8 mouse cellular contexts compared by ENCODE assay signal in genomic region chr15:9140684-9141171, GRCm38 (mm10). TPM values are rescaled to one million over a fixed set of nuclear protein-coding genes. Genes with fewer than 3 reads are reported as not detected.
A peak's percentile ranks its signal among the peaks of the same experiment; 100 is the strongest.
DNase-seq lines count a peak whose midpoint lies in the region; ATAC-seq lines count a peak whose summit lies in the region.

No protein-coding gene starts in this region.

- peaks cover 32% of the 10 kb centered on the region for H3K36me3 ChIP-seq in embryonic facial prominence, embryonic 14.5 days (ENCODE audit: control insufficient read depth, insufficient read depth, low read length)
- H3K36me3 ChIP-seq in intestine, embryonic 14.5 days (ENCODE audit: control insufficient read depth, insufficient read depth, low read length): peaks cover 30% of the 10 kb centered on the region
- H3K36me3 ChIP-seq in liver, embryonic 16.5 days (ENCODE audit: control insufficient read depth, insufficient read depth): peaks cover 7% of the 10 kb centered on the region; the same call in 1 of the 2 replicates
- H3K36me3 ChIP-seq in neural tube, embryonic 15.5 days: peaks cover 16% of the 10 kb centered on the region

- DNase-seq in layer of hippocampus, adult 18-20 months (ENCODE audit: low spot score in 2 of 2): peak; percentile 31 to 56
- no peak for DNase-seq in layer of hippocampus, postnatal 10 days (ENCODE audit: low spot score in 2 of 2)
- DNase-seq in MEL-GATA-1-ER (ENCODE audit: extremely low read depth, low read depth): peak; percentile 47
- peak; percentile 59 for DNase-seq in embryonic facial prominence, embryonic 14.5 days (ENCODE audit: low spot score)
- peak; percentile 84 for DNase-seq in intestine, embryonic 14.5 days (ENCODE audit: low spot score)
- no peak for DNase-seq in cerebellum, postnatal 14 days

- 0 out of 2 replicates have a peak, but pooled peaks cover under 1% of the 10 kb centered on the region for H3K4me1 ChIP-seq in embryonic facial prominence, embryonic 14.5 days (ENCODE audit: control insufficient read depth, insufficient read depth, low read length)
- H3K4me1 ChIP-seq in intestine, embryonic 14.5 days (replicated peaks; ENCODE audit: control insufficient read depth, insufficient read depth, low read length): peaks cover 11% of the 10 kb centered on the region; the same call in 1 of the 2 replicates
- peaks cover 24% of the 10 kb centered on the region for H3K4me1 ChIP-seq in liver, embryonic 16.5 days (ENCODE audit: control insufficient read depth, low read depth, low read length)
- H3K4me1 ChIP-seq in neural tube, embryonic 15.5 days: peaks cover 24% of the 10 kb centered on the region

- peak overlapping the region; percentile 88 for H3K4me3 ChIP-seq in embryonic facial prominence, embryonic 14.5 days (ENCODE audit: low read depth, low read length)
- peak overlapping the region; percentile 87 for H3K4me3 ChIP-seq in intestine, embryonic 14.5 days (ENCODE audit: low read depth, low read length)
- H3K4me3 ChIP-seq in liver, embryonic 16.5 days (ENCODE audit: low read depth, low read length): peak overlapping the region; percentile 96
- peak overlapping the region; percentile 93 for H3K4me3 ChIP-seq in neural tube, embryonic 15.5 days (replicated peaks)

- WGBS in embryonic facial prominence, embryonic 14.5 days: 0% methylated on average over 35 of the region's 37 CpGs
- WGBS in intestine, embryonic 14.5 days: under 1% methylated on average over 34 of the region's 37 CpGs
- under 1% methylated on average over 37 of the region's 37 CpGs for WGBS in liver, embryonic 16.5 days (ENCODE audit: insufficient replicate concordance)
- WGBS in neural tube, embryonic 15.5 days: under 1% methylated on average over 37 of the region's 37 CpGs

- peak overlapping the region; percentile 74 for H3K4me2 ChIP-seq in embryonic facial prominence, embryonic 14.5 days (ENCODE audit: low read depth, low read length)
- H3K4me2 ChIP-seq in intestine, embryonic 14.5 days (ENCODE audit: low read length): peak overlapping the region; percentile 77
- H3K4me2 ChIP-seq in liver, embryonic 16.5 days (ENCODE audit: low read depth, low read length): peak overlapping the region; percentile 81
- peak overlapping the region; percentile 81 for H3K4me2 ChIP-seq in neural tube, embryonic 15.5 days

- no peaks in the 10 kb centered on the region for H3K9me3 ChIP-seq in embryonic facial prominence, embryonic 14.5 days (ENCODE audit: control insufficient read depth, low read length)
- no peaks in the 10 kb centered on the region for H3K9me3 ChIP-seq in intestine, embryonic 14.5 days (ENCODE audit: control insufficient read depth, low read length)
- H3K9me3 ChIP-seq in liver, embryonic 16.5 days (replicated peaks; ENCODE audit: control insufficient read depth, low read length): no peaks in the 10 kb centered on the region
- H3K9me3 ChIP-seq in neural tube, embryonic 15.5 days (replicated peaks): no peaks in the 10 kb centered on the region

- no peaks in the 10 kb centered on the region for H3K27me3 ChIP-seq in embryonic facial prominence, embryonic 14.5 days (replicated peaks; ENCODE audit: control insufficient read depth, insufficient read depth, low read length)
- H3K27me3 ChIP-seq in intestine, embryonic 14.5 days (replicated peaks; ENCODE audit: control insufficient read depth, insufficient read depth, low read length): no peaks in the 10 kb centered on the region
- H3K27me3 ChIP-seq in liver, embryonic 16.5 days (ENCODE audit: control insufficient read depth, insufficient read depth, low read depth, low read length): no peaks in the 10 kb centered on the region
- no peaks in the 10 kb centered on the region for H3K27me3 ChIP-seq in neural tube, embryonic 15.5 days (replicated peaks)

- peak; percentile 77 for ATAC-seq in embryonic facial prominence, embryonic 14.5 days (ENCODE audit: low read depth)
- ATAC-seq in intestine, embryonic 14.5 days (replicated peaks; ENCODE audit: low FRiP score, low TSS enrichment, low read depth): peak; percentile 88
- peak; percentile 69 for ATAC-seq in liver, embryonic 16.5 days (ENCODE audit: low read depth)
- ATAC-seq in neural tube, embryonic 15.5 days (ENCODE audit: low FRiP score): peak; percentile 87

- H3K27ac ChIP-seq in embryonic facial prominence, embryonic 14.5 days (replicated peaks; ENCODE audit: low read depth, low read length): peak overlapping the region; percentile 65
- H3K27ac ChIP-seq in intestine, embryonic 14.5 days (ENCODE audit: low read depth): peak overlapping the region; percentile 77
- H3K27ac ChIP-seq in liver, embryonic 16.5 days (ENCODE audit: low read length): peak overlapping the region; percentile 71
- H3K27ac ChIP-seq in neural tube, embryonic 15.5 days (replicated peaks): peak overlapping the region; percentile 92

- H3K9ac ChIP-seq in embryonic facial prominence, embryonic 14.5 days (ENCODE audit: low read depth, low read length): peak overlapping the region; percentile 78
- peak overlapping the region; percentile 74 for H3K9ac ChIP-seq in intestine, embryonic 14.5 days (ENCODE audit: low read length)
- peak overlapping the region; percentile 94 for H3K9ac ChIP-seq in liver, embryonic 16.5 days (ENCODE audit: low read depth, low read length)
- peak overlapping the region; percentile 95 for H3K9ac ChIP-seq in neural tube, embryonic 15.5 days (replicated peaks)

RNA-seq across cellular contexts. Expression of gene Lmbrd2, which starts 0.4 kb away (rescaled TPM):
- total RNA-seq in layer of hippocampus, adult 18-20 months (2021): 10 to 100 TPM; 62.3 to 62.5 TPM
- 10 to 100 TPM; 55.0 to 58.0 TPM for total RNA-seq in layer of hippocampus, postnatal 10 days (2021)
- polyA plus RNA-seq in embryonic facial prominence, embryonic 14.5 days (2014; fragmentation: Nextera tagmentation; extraction: Ambion mirVana): 4.3 and 6.2 TPM in 2 replicates
- polyA plus RNA-seq in intestine, embryonic 14.5 days (2014; fragmentation: Nextera tagmentation; extraction: Ambion mirVana): 4.6 and 4.9 TPM in 2 replicates
- polyA plus RNA-seq in liver, embryonic 16.5 days (2015; fragmentation: Nextera tagmentation; extraction: Ambion mirVana): 1.9 and 2.0 TPM in 2 replicates
- 3.4 and 4.6 TPM in 2 replicates for polyA plus RNA-seq in neural tube, embryonic 15.5 days (2015; fragmentation: Nextera tagmentation; extraction: Ambion mirVana)

RNA-seq across cellular contexts. Expression of gene Skp2, which starts 14.5 kb away (rescaled TPM):
- 1 to 10 TPM; 4.0 to 4.7 TPM for total RNA-seq in layer of hippocampus, adult 18-20 months (2021)
- 1 to 10 TPM; 7.2 to 7.5 TPM for total RNA-seq in layer of hippocampus, postnatal 10 days (2021)
- 76.9 and 89.2 TPM in 2 replicates for polyA plus RNA-seq in embryonic facial prominence, embryonic 14.5 days (2014; fragmentation: Nextera tagmentation; extraction: Ambion mirVana)
- 73.2 and 86.4 TPM in 2 replicates for polyA plus RNA-seq in intestine, embryonic 14.5 days (2014; fragmentation: Nextera tagmentation; extraction: Ambion mirVana)
- polyA plus RNA-seq in liver, embryonic 16.5 days (2015; fragmentation: Nextera tagmentation; extraction: Ambion mirVana): 16.5 and 19.3 TPM in 2 replicates
- polyA plus RNA-seq in neural tube, embryonic 15.5 days (2015; fragmentation: Nextera tagmentation; extraction: Ambion mirVana): 17.2 and 23.8 TPM in 2 replicates

Comparison
In these comparisons a context has a peak if more than half of its experiments do, and no peak if none do; other contexts are left out.
1. DNase-seq: peak in layer of hippocampus, adult 18-20 months (2 of 2), MEL-GATA-1-ER (single experiment), embryonic facial prominence, embryonic 14.5 days (single experiment) and intestine, embryonic 14.5 days (single experiment); none in layer of hippocampus, postnatal 10 days (0 of 2) and cerebellum, postnatal 14 days (0 of 2).
2. Peak in every context shown above with its lines, with median percentiles within 50 percentile points of each other: ATAC-seq, H3K27ac ChIP-seq, H3K4me2 ChIP-seq, H3K4me3 ChIP-seq and H3K9ac ChIP-seq.